10 mouse cellular contexts compared by ENCODE assay signal in genomic region chr13:10636859-10637258, GRCm38 (mm10).
DNase-seq lines count a peak whose midpoint lies in the region; ATAC-seq lines count a peak whose summit lies in the region.
"Had no signal": no experiment of that assay in that cellular context is flagged by ENCODE, and none has a peak within 500 bp of the region (broad histone marks: within the 10 kb centered on the region; RNA-seq: fewer than 3 reads in every experiment).

No protein-coding gene starts in this region.

- no peak overlapping the region for H3K4me2 ChIP-seq in neural tube, embryonic 14.5 days (ENCODE audit: low read depth, low read length)
- H3K4me2 ChIP-seq in neural tube, embryonic 15.5 days: no peak overlapping the region
- H3K4me2 ChIP-seq: midbrain, embryonic 12.5 days had no signal

- no peak overlapping the region for H3K27ac ChIP-seq in neural tube, embryonic 14.5 days (ENCODE audit: low read depth, low read length)
- no peak overlapping the region for H3K27ac ChIP-seq in neural tube, embryonic 15.5 days (replicated peaks)
- H3K27ac ChIP-seq: midbrain, embryonic 12.5 days had no signal

- H3K9me3 ChIP-seq in neural tube, embryonic 14.5 days (ENCODE audit: control insufficient read depth, low read length): no peaks in the 10 kb centered on the region
- H3K9me3 ChIP-seq in neural tube, embryonic 15.5 days (replicated peaks): no peaks in the 10 kb centered on the region
- H3K9me3 ChIP-seq: G1E; midbrain, embryonic 12.5 days had no signal

- ATAC-seq in neural tube, embryonic 14.5 days (ENCODE audit: low read depth): peak; percentile 46; the same call in 1 of the 2 replicates
- ATAC-seq in neural tube, embryonic 15.5 days (ENCODE audit: low FRiP score): no peak
- no peak for ATAC-seq in erythroid progenitor cell, adult 5-6 weeks (replicated peaks; ENCODE audit: low FRiP score, poor library complexity, severe bottlenecking)

- DNase-seq in gastrocnemius, postnatal 25 days: peak; percentile 5
- DNase-seq in gastrocnemius, adult 8-10 months (ENCODE audit: low spot score in 2 of 2): no peak
- peak; percentile 25 to 28 for DNase-seq in left cerebral cortex, adult 9 months (ENCODE audit: low spot score in 2 of 2)
- DNase-seq in skeletal muscle tissue, adult 2 months (ENCODE audit: low read depth, low spot score): peak; percentile 38
- DNase-seq in thymus, postnatal 25 days: no peak

- no peaks in the 10 kb centered on the region for H3K27me3 ChIP-seq in neural tube, embryonic 14.5 days (ENCODE audit: control insufficient read depth, insufficient read depth, low read length)
- no peaks in the 10 kb centered on the region for H3K27me3 ChIP-seq in neural tube, embryonic 15.5 days (replicated peaks)
- H3K27me3 ChIP-seq: midbrain, embryonic 12.5 days had no signal

- 76% methylated on average over 4 of the region's 4 CpGs for WGBS in neural tube, embryonic 14.5 days
- 78% methylated on average over 4 of the region's 4 CpGs for WGBS in neural tube, embryonic 15.5 days

- H3K9ac ChIP-seq in neural tube, embryonic 14.5 days (replicated peaks; ENCODE audit: low read depth, low read length): no peak overlapping the region
- no peak overlapping the region for H3K9ac ChIP-seq in neural tube, embryonic 15.5 days (replicated peaks)
- H3K9ac ChIP-seq: midbrain, embryonic 12.5 days had no signal

- no peak overlapping the region for H3K4me3 ChIP-seq in neural tube, embryonic 14.5 days (ENCODE audit: low read depth, low read length)
- no peak overlapping the region for H3K4me3 ChIP-seq in neural tube, embryonic 15.5 days (replicated peaks)
- H3K4me3 ChIP-seq: midbrain, embryonic 12.5 days had no signal

- H3K4me1 ChIP-seq in neural tube, embryonic 14.5 days (ENCODE audit: control insufficient read depth, insufficient read depth, low read length): no peaks in the 10 kb centered on the region
- no peaks in the 10 kb centered on the region for H3K4me1 ChIP-seq in neural tube, embryonic 15.5 days
- H3K4me1 ChIP-seq: midbrain, embryonic 12.5 days had no signal

- no peaks in the 10 kb centered on the region for H3K36me3 ChIP-seq in neural tube, embryonic 14.5 days (ENCODE audit: control insufficient read depth, insufficient read depth, low read length)
- no peaks in the 10 kb centered on the region for H3K36me3 ChIP-seq in neural tube, embryonic 15.5 days
- H3K36me3 ChIP-seq: G1E; midbrain, embryonic 12.5 days had no signal

Comparison
In these comparisons a context has a peak if more than half of its experiments do, and no peak if none do; other contexts are left out.
1. DNase-seq: peak in gastrocnemius, postnatal 25 days (single experiment), left cerebral cortex, adult 9 months (2 of 2) and skeletal muscle tissue, adult 2 months (single experiment); none in gastrocnemius, adult 8-10 months (0 of 2) and thymus, postnatal 25 days (single experiment).